8 mouse cellular contexts compared by ENCODE assay signal in genomic region chr2:101815250-101815934, GRCm38 (mm10).
DNase-seq lines count a peak whose midpoint lies in the region; ATAC-seq and TF ChIP-seq lines count a peak whose summit lies in the region.
"Had no signal": no experiment of that assay in that cellular context is flagged by ENCODE, and none has a peak within 500 bp of the region (broad histone marks: within the 10 kb centered on the region; RNA-seq: fewer than 3 reads in every experiment).

No protein-coding gene starts in this region.

- WGBS in kidney, postnatal 0 days: 23% methylated on average over 5 of the region's 5 CpGs
- WGBS in bone marrow, adult 2 months: 37% methylated on average over 5 of the region's 5 CpGs
- 29% methylated on average over 5 of the region's 5 CpGs for WGBS in limb, embryonic 13.5 days

- TF ChIP-seq CTCF in kidney, postnatal 0 days (IDR thresholded peaks at IDR 0.05; ENCODE audit: low read depth): peak; percentile 74
- TF ChIP-seq CTCF in G1E (IDR thresholded peaks at IDR 0.05; ENCODE audit: low read depth, low read length): peak; percentile 60
- peak; percentile 69 for TF ChIP-seq CTCF in bone marrow, adult 2 months (IDR thresholded peaks at IDR 0.05; ENCODE audit: control insufficient read depth, insufficient read depth, low read length)

- H3K36me3 ChIP-seq in kidney, postnatal 0 days (ENCODE audit: insufficient read depth, low read length): no peaks in the 10 kb centered on the region
- no peaks in the 10 kb centered on the region for H3K36me3 ChIP-seq in G1E (replicated peaks)
- H3K36me3 ChIP-seq in limb, embryonic 13.5 days: no peaks in the 10 kb centered on the region
- no peaks in the 10 kb centered on the region for H3K36me3 ChIP-seq in splenic B cell, adult 2 months (ENCODE audit: control insufficient read depth, insufficient read depth, low read length, poor library complexity, severe bottlenecking)

- TF ChIP-seq POLR2A in bone marrow, adult 2 months (IDR thresholded peaks at IDR 0.05; ENCODE audit: borderline replicate concordance, control insufficient read depth, low read depth, low read length): no peak

- no peaks in the 10 kb centered on the region for H3K9me3 ChIP-seq in kidney, postnatal 0 days (replicated peaks; ENCODE audit: low read length)
- H3K9me3 ChIP-seq in G1E (replicated peaks): no peaks in the 10 kb centered on the region
- no peaks in the 10 kb centered on the region for H3K9me3 ChIP-seq in limb, embryonic 13.5 days

- peaks cover 17% of the 10 kb centered on the region for H3K4me1 ChIP-seq in kidney, postnatal 0 days (replicated peaks; ENCODE audit: insufficient read depth, low read length)
- H3K4me1 ChIP-seq in G1E (ENCODE audit: insufficient read depth, low read depth, low read length): peaks cover 3% of the 10 kb centered on the region; the same call in 1 of the 2 replicates
- no peaks in the 10 kb centered on the region; the same call in 1 of the 2 replicates for H3K4me1 ChIP-seq in bone marrow, adult 2 months (ENCODE audit: control insufficient read depth, insufficient read depth, low read length)
- H3K4me1 ChIP-seq in limb, embryonic 13.5 days: peaks cover 24% of the 10 kb centered on the region

- no peaks in the 10 kb centered on the region for H3K27me3 ChIP-seq in kidney, postnatal 0 days (ENCODE audit: insufficient read depth, low read length)
- H3K27me3 ChIP-seq in G1E (ENCODE audit: insufficient read depth, low read length): no peaks in the 10 kb centered on the region; the same call in 1 of the 2 replicates
- H3K27me3 ChIP-seq in limb, embryonic 13.5 days: no peaks in the 10 kb centered on the region
- H3K27me3 ChIP-seq in splenic B cell, adult 2 months (ENCODE audit: control insufficient read depth, insufficient read depth, low read length, poor library complexity, severe bottlenecking): no peaks in the 10 kb centered on the region

- H3K4me2 ChIP-seq in kidney, postnatal 0 days (ENCODE audit: low read length): no peak overlapping the region
- H3K4me2 ChIP-seq in limb, embryonic 13.5 days (replicated peaks): no peak overlapping the region

- peak; percentile 67 for ATAC-seq in kidney, postnatal 0 days (replicated peaks; ENCODE audit: low FRiP score, low read depth)
- no peak for ATAC-seq in G1E (ENCODE audit: extremely low read depth, insufficient number of reproducible peaks, low FRiP score, poor library complexity, severe bottlenecking)
- peak; percentile 73 for ATAC-seq in limb, embryonic 13.5 days (ENCODE audit: low FRiP score, low read depth)

- H3K27ac ChIP-seq in kidney, postnatal 0 days: peak overlapping the region; percentile 64
- no peak overlapping the region for H3K27ac ChIP-seq in bone marrow, adult 2 months (ENCODE audit: control insufficient read depth, insufficient read depth, low read depth, low read length, poor library complexity)
- H3K27ac ChIP-seq in limb, embryonic 13.5 days: peak overlapping the region; percentile 40; the same call in 1 of the 2 replicates

- H3K4me3 ChIP-seq in kidney, postnatal 0 days (replicated peaks; ENCODE audit: low read depth, low read length): no peak overlapping the region
- no peak overlapping the region for H3K4me3 ChIP-seq in G1E (ENCODE audit: low read depth, low read length)
- H3K4me3 ChIP-seq in bone marrow, adult 2 months (replicated peaks; ENCODE audit: control insufficient read depth, low read depth, low read length): no peak overlapping the region
- no peak overlapping the region for H3K4me3 ChIP-seq in limb, embryonic 13.5 days
- H3K4me3 ChIP-seq: myocyte had no signal

- DNase-seq in kidney, postnatal 0 days (ENCODE audit: low spot score): peak; percentile 85
- no peak for DNase-seq in kidney, adult 9 months
- no peak for DNase-seq in G1E (ENCODE audit: low spot score)
- DNase-seq in splenic B cell, adult 2 months (ENCODE audit: low read depth, low spot score): peak; percentile 68
- DNase-seq in frontal cortex, adult 2 months (ENCODE audit: extremely low spot score in 1 of 2, low spot score in 1 of 2): no peak

- H3K9ac ChIP-seq in kidney, postnatal 0 days (ENCODE audit: low read depth, low read length): no peak overlapping the region
- H3K9ac ChIP-seq in limb, embryonic 13.5 days: no peak overlapping the region

Comparison
In these comparisons a context has a peak if more than half of its experiments do, and no peak if none do; other contexts are left out.
1. DNase-seq: peak in kidney, postnatal 0 days (single experiment) and splenic B cell, adult 2 months (single experiment); none in kidney, adult 9 months (single experiment), G1E (single experiment) and frontal cortex, adult 2 months (0 of 2).
2. Peak in every context shown above with its lines, with median percentiles within 50 percentile points of each other: CTCF ChIP-seq.